Mouse (Mus musculus): ENCODE data around the gene Nup54. TPM values are rescaled to one million over a fixed set of nuclear protein-coding genes. Genes with fewer than 3 reads are reported as not detected.

The Nup54 gene
- polyA plus RNA-seq (2015; fragmentation: Nextera tagmentation; extraction: Ambion mirVana): 55.2 and 60.2 TPM in 2 replicates

DNA sequence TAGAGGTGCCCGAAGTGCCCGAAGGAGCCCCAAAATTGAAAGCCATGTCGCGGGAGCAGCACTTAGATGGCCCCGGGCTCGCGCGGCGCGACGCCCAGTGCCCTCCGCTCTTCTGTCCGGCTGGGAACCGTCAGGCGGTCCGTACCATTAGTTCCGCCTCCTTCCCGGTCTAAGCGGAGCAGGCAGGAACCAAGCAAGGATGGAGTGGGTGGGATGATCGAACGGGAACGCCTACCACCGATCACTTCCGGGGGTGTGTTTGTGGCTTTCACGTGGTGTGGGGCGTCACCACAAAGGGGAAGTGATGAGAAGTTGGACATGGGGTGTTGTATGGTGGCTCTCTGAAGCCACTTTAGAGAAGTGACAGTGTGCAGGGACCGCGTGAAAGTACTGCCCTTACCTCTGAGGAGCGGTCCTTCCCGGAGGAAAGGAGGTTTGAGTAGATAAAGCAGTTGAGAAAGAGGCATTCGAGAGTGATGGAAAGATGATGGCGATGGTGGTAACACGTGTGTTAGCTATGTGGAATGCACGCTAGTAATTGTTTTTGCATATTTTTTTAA lies at the start of gene Nup54:
TSS of gene Nup54 (minus strand) at position 195 of the 560 bp plus-strand sequence.
- ATAC-seq (ENCODE audit: low FRiP score, low read depth): peak; percentile 100
- H3K36me3 ChIP-seq: no peaks in the 10 kb centered on the region
- H3K9me3 ChIP-seq: no peaks in the 10 kb centered on the region
- peak within 1 kb of the TSS; percentile 95 for H3K9ac ChIP-seq
- H3K4me3 ChIP-seq: peak within 1 kb of the TSS; percentile 95
- peak within 1 kb of the TSS; percentile 74 for H3K27ac ChIP-seq
- peaks cover 12% of the 10 kb centered on the region for H3K4me1 ChIP-seq
- under 1% methylated on average over 32 of the region's 34 CpGs for WGBS
- peak within 1 kb of the TSS; percentile 85 for H3K4me2 ChIP-seq (replicated peaks)
- H3K27me3 ChIP-seq: no peaks in the 10 kb centered on the region

DNA sequence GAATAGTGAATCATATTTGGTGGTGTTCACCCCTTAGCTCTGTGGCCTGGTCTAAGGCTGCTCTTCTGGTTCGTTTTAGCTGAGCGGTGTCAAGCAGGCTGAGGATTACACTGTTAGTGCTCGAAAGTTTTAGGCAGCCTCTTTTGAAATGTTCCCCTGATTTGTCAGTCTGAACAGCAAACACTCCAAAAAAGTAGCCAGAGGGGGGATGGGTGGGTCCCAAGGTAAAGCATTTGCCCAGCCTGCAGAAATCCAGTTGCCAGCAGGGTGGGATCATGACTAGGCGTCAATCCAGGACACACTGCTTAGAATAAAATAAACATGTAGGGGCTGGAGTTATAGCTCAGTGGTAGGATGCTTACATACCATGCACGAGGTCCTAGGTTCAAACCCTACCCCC lies 37.8 kb upstream of the Nup54 start:
- no peak for ATAC-seq (ENCODE audit: low FRiP score, low read depth)
- Histone ChIP-seq H3K4me2 (replicated peaks) (no peak overlapping the region), H3K36me3 (peaks cover 12% of the 10 kb centered on the region), H3K4me3 (no peak overlapping the region), H3K9me3 (no peaks in the 10 kb centered on the region; the same call in 1 of the 2 replicates), H3K27me3 (no peaks in the 10 kb centered on the region), H3K27ac (no peak overlapping the region), H3K4me1 (no peaks in the 10 kb centered on the region), H3K9ac (no peak overlapping the region)
- 75% methylated on average over 5 of the region's 5 CpGs for WGBS

DNA sequence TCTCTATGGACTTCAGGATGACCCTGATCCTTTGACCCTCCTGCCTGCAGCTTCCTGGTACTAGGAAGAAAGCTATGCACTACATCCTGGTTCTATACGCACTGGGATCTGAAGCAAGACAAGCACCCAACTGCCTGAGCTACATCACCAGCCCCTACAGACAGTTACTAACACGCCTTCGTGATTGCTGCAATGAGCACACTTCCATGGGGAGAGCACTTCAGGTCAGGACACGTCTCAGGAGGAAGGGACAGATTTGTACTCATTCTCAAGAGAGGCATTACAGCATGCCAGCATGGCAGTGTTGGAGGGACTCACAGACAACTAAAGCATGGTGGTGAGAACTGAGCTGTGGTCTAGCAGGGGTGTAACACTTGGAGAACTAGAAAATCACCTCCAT lies 36.5 kb upstream of the Nup54 start:
- no peaks in the 10 kb centered on the region for H3K4me1 ChIP-seq
- H3K27me3 ChIP-seq: no peaks in the 10 kb centered on the region
- no peak overlapping the region for H3K4me3 ChIP-seq
- no peak overlapping the region for H3K4me2 ChIP-seq (replicated peaks)
- H3K36me3 ChIP-seq: peaks cover 12% of the 10 kb centered on the region
- no peak for ATAC-seq (ENCODE audit: low FRiP score, low read depth)
- no peak overlapping the region for H3K27ac ChIP-seq
- no peak overlapping the region for H3K9ac ChIP-seq
- no peaks in the 10 kb centered on the region for H3K9me3 ChIP-seq
- WGBS: 84% methylated on average over 4 of the region's 4 CpGs

DNA sequence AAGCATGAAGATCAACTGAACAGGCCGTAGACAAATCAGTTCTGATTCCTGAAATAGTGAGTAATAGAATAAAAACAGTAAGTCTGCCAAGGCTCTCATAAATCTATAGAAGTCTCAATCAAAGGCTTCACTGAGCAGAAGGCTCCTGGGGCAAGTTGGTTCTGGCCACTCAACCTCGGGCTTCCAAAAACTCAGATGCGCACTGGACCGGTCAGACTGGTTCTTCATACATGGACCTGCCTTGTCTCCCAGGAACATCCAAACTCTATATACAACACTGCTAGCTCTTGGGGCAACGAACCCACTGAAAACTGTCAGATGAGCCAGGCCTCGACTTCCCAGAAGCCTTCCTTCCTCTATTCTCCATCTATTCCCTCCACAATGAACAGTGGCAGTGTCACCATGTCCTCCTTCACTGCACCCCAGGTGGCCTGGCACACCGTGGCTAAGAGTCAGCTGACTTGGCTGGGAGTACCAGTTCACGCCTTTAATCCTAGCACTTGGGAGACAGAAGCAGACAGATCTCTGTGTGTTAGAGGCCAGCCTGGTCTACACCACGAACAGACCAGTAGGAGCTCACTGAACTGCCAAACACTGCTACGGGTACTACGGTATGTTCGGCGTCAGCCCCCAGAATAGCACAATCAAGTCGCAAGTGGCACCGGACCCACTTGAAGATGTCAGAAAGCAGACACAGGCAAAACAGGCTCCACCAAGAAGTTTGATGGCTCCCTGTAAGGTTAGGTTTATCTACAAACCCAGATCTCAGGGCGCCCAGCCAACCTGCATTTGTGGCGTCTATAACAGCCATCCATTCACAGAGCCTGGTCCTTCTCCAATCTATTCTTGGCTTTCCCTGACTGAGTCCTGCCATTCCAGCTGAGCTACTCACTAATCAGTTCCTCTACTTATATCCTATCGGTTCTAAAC lies 34.4 kb upstream of the Nup54 start:
- H3K4me1 ChIP-seq: no peaks in the 10 kb centered on the region
- no peak overlapping the region for H3K4me3 ChIP-seq
- H3K36me3 ChIP-seq: peaks cover 3% of the 10 kb centered on the region; the same call in 1 of the 2 replicates
- H3K27me3 ChIP-seq: no peaks in the 10 kb centered on the region
- H3K9me3 ChIP-seq: no peaks in the 10 kb centered on the region
- no peak for ATAC-seq (ENCODE audit: low FRiP score, low read depth)
- H3K4me2 ChIP-seq (replicated peaks): no peak overlapping the region
- WGBS: 89% methylated on average over 18 of the region's 18 CpGs
- no peak overlapping the region for H3K9ac ChIP-seq
- no peak overlapping the region for H3K27ac ChIP-seq

DNA sequence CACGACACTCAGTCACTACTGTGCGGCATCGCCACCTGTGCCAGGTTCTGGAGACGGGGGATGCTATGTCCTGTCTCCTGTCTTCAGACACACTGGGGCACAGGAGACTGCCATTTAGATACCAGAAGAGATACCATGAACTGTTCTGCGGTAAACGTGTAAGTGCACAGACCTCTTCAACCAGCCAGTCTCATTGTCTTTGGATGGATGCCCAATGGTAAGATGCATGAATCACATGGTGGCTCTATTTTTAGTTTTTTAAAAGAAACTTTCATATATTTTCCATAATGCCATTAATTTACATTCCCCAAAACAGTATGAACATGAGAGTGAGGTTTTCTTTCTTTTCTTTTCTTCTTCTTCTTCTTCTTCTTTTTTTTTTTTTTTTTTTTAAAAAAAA lies 33.2 kb upstream of the Nup54 start:
- Histone ChIP-seq H3K36me3 (peaks cover 3% of the 10 kb centered on the region; the same call in 1 of the 2 replicates), H3K4me1 (no peaks in the 10 kb centered on the region), H3K9ac (no peak overlapping the region), H3K4me3 (no peak overlapping the region), H3K27me3 (no peaks in the 10 kb centered on the region), H3K9me3 (no peaks in the 10 kb centered on the region), H3K27ac (no peak overlapping the region), H3K4me2 (replicated peaks) (no peak overlapping the region)
- no peak for ATAC-seq (ENCODE audit: low FRiP score, low read depth)
- 93% methylated on average over 6 of the region's 6 CpGs for WGBS

DNA sequence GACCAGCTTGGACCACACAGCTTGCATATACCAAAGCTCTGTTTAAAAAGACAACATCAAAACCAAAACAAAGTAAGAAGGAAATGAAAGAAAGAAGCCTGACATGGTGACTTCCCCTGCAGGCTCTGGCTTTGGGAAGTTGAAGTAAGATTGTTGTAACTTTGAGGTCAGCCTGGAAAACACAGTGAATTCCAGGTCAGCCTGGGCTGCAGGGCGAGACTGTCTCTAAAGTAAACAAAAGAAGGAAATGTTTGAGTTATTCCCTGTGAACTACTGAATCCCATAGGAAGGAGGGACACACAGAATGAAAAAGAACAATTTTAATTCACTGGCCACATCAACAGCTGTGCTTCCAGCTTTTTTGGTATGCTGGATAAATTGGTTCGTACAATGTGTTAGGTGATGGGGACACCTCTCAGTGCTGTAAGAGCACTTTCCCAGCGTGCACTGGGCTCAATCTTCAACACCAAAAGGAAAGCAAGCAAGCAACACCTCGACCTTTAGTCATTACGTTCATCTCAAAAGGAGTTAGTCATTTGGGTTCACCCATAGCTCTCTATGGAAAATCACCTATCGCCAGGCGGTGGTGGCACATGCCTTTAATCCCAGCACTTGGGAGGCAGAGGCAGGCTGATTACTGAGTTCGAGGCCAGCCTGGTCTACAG lies 32.2 kb upstream of the Nup54 start:
- ATAC-seq (ENCODE audit: low FRiP score, low read depth): no peak

DNA sequence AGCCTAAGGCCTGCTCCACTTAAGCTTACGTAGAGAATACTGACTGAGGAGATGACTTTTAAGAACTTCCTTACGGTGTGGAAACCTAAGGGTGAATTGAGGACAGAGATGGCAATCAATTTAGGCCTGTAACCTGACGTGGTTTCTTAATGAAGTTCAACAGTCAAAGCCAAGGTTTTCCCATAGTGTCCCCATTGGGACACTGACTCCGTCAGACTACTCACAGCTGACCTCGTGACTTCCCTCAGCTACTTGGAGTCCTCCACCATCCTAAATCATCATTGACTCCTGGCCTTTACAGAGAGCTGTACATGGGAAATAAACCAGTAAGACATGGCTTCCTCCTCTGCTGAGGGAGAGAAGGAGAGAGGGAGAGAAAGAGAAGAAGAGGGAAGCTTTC lies 30.5 kb upstream of the Nup54 start:
- Histone ChIP-seq H3K9me3 (no peaks in the 10 kb centered on the region), H3K27me3 (no peaks in the 10 kb centered on the region), H3K36me3 (peaks cover 6% of the 10 kb centered on the region), H3K4me1 (no peaks in the 10 kb centered on the region), H3K4me2 (replicated peaks) (no peak overlapping the region), H3K27ac (no peak overlapping the region), H3K4me3 (no peak overlapping the region), H3K9ac (no peak overlapping the region)
- no peak for ATAC-seq (ENCODE audit: low FRiP score, low read depth)
- 89% methylated on average over 5 of the region's 5 CpGs for WGBS

More for the DNA sequence above, 32.2 kb upstream of the Nup54 start:
- H3K4me1 ChIP-seq: no peaks in the 10 kb centered on the region
- no peak overlapping the region for H3K4me3 ChIP-seq
- H3K9ac ChIP-seq: no peak overlapping the region
- no peaks in the 10 kb centered on the region for H3K9me3 ChIP-seq
- H3K27me3 ChIP-seq: no peaks in the 10 kb centered on the region
- H3K4me2 ChIP-seq (replicated peaks): no peak overlapping the region
- no peak overlapping the region for H3K27ac ChIP-seq
- 82% methylated on average over 8 of the region's 8 CpGs for WGBS
- H3K36me3 ChIP-seq: peaks cover 3% of the 10 kb centered on the region; the same call in 1 of the 2 replicates

DNA sequence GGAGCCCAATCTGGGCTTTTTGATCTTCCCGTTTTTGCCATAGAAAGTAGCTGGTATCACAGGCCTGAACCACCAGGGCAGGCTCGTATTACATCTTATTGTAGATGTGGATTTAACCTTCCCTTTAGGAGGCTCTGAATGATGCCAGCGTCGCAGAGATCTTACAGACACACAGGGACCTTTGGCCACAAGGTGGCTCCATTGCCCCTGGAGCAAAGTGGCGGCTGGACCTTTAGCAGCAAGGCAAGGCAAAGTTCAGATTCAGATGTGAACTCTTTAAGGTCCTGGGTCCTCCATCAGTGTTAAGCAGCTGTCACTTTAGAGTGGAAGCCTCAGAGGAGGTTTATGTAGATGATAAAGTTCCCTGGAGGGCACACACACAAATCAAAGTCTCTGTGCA lies 26.3 kb upstream of the Nup54 start:
- H3K9ac ChIP-seq: no peak overlapping the region
- ATAC-seq (ENCODE audit: low FRiP score, low read depth): no peak
- WGBS: 14% methylated on average over 5 of the region's 5 CpGs
- H3K4me2 ChIP-seq (replicated peaks): no peak overlapping the region
- H3K27me3 ChIP-seq: no peaks in the 10 kb centered on the region
- H3K9me3 ChIP-seq: no peaks in the 10 kb centered on the region
- no peak overlapping the region for H3K27ac ChIP-seq
- no peaks in the 10 kb centered on the region for H3K4me1 ChIP-seq
- no peak overlapping the region for H3K4me3 ChIP-seq
- peaks cover 19% of the 10 kb centered on the region for H3K36me3 ChIP-seq

DNA sequence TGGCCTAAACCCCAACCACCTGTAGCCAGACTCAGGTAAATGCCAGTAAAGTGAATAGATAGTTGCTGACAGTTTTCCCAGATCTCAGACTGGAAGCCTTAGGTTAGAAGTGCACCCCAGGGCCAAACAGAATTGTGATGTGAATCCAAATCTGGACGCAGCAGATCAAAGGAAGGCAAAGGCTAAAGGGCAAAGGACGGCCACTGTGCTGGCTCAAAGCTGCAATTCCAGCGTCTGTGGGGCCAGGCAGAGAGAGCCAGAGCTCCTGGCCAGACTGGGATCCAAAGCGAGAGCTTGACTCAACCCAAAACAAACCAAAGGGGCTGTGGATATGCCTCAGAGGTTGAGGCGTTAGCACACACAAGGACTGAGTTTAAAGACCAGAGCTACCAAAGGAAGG lies 23.7 kb upstream of the Nup54 start:
- Histone ChIP-seq H3K36me3 (peaks cover 29% of the 10 kb centered on the region), H3K4me1 (no peaks in the 10 kb centered on the region), H3K27me3 (no peaks in the 10 kb centered on the region), H3K4me2 (replicated peaks) (no peak overlapping the region), H3K9ac (no peak overlapping the region), H3K4me3 (no peak overlapping the region), H3K27ac (no peak overlapping the region), H3K9me3 (no peaks in the 10 kb centered on the region)
- ATAC-seq (ENCODE audit: low FRiP score, low read depth): no peak
- WGBS: 31% methylated on average over 5 of the region's 5 CpGs

DNA sequence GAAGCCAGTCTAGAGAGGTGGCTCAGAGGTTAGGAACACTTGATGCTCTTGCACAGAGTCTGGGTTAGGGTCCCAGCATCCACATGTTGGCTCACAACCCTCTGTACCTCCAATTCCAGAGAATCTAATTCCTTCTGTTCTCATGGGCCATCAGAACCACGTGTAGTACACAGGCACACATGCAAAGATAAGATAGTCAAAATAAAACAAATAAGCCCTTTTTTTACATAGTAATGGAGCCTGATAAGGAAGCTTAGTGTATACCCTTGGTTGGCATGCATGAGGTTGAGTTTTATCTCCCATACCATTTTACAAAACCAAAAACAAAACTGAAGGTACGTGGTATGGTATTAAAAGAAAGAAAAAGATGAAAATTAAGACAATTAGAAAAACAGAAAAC lies 22.4 kb upstream of the Nup54 start:
- Histone ChIP-seq H3K36me3 (peaks cover 32% of the 10 kb centered on the region), H3K27me3 (no peaks in the 10 kb centered on the region), H3K9me3 (no peaks in the 10 kb centered on the region), H3K4me2 (replicated peaks) (no peak overlapping the region), H3K27ac (no peak overlapping the region), H3K9ac (no peak overlapping the region), H3K4me3 (no peak overlapping the region), H3K4me1 (no peaks in the 10 kb centered on the region)
- 90% methylated on average over 2 of the region's 2 CpGs for WGBS
- no peak for ATAC-seq (ENCODE audit: low FRiP score, low read depth)

DNA sequence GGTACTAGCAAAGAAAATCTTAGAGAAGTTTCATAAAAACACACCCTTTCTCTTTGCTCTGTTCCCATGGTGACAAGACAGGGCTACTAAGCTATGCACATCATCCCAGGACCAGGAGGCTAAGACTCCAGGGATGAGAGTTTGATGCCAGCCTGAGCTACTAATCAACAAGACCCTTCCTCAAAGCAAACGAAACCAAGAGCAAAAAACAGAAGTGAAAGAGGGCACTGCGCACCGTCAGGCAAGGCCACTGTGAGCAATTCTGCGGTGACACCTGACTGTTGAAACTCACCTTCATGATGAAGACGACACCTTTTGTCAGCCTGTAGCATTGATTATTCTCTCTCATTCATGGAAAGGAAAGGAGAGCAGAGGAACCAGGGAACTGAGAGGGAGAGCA lies 17.9 kb upstream of the Nup54 start:
- Histone ChIP-seq H3K36me3 (peaks cover 62% of the 10 kb centered on the region), H3K4me1 (no peaks in the 10 kb centered on the region), H3K9me3 (no peaks in the 10 kb centered on the region), H3K4me3 (no peak overlapping the region), H3K27ac (no peak overlapping the region), H3K4me2 (replicated peaks) (no peak overlapping the region), H3K9ac (no peak overlapping the region), H3K27me3 (no peaks in the 10 kb centered on the region)
- no peak for ATAC-seq (ENCODE audit: low FRiP score, low read depth)
- WGBS: 93% methylated on average over 5 of the region's 5 CpGs

DNA sequence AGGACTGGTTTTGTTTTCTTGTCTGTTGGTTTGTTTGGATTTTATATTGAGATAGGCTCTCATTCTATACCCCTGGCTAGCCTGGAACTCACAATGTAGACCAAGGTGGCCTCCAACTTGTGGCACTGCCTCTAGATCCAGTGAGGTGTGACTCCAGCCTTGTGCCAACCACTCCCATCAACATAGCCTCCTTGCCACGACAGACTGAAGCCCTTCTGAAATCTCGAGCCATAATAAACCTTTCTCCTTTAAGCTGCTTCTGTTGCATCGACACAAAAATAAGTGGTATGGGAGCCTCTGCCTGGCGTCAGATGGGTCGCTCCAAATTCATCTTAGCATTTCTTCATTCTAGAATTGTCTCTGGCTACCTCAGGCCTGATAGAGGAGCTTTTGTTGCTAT lies 11.7 kb upstream of the Nup54 start:
- H3K27me3 ChIP-seq: no peaks in the 10 kb centered on the region
- peaks cover 80% of the 10 kb centered on the region for H3K36me3 ChIP-seq
- H3K4me2 ChIP-seq (replicated peaks): no peak overlapping the region
- ATAC-seq (ENCODE audit: low FRiP score, low read depth): no peak
- 92% methylated on average over 5 of the region's 5 CpGs for WGBS
- no peak overlapping the region for H3K27ac ChIP-seq
- no peaks in the 10 kb centered on the region for H3K4me1 ChIP-seq
- H3K4me3 ChIP-seq: no peak overlapping the region
- no peaks in the 10 kb centered on the region for H3K9me3 ChIP-seq
- no peak overlapping the region for H3K9ac ChIP-seq

Measured in limb, embryonic 13.5 days (tissue).